Mouse (Mus musculus) olfactory bulb, adult 2 months (tissue): Measurements from ENCODE around the gene Ankrd11.

Experiments
- CTCF ChIP-seq: fragments of 200-500 bp; IDR thresholded peaks from 2 replicates; pipeline ENCODE4 v1.5.1; 2012; ENCODE audit warnings: low read depth, mild to moderate bottlenecking, low read length, moderate library complexity; ENCODE audit not compliant: insufficient read depth
- POLR2A ChIP-seq: fragments of 200-500 bp; IDR thresholded peaks from 2 replicates; pipeline ENCODE4 v1.6.1; 2012; ENCODE audit warnings: mild to moderate bottlenecking, low read depth, low read length, moderate library complexity; ENCODE audit not compliant: insufficient read depth

- TF ChIP-seq POLR2A (no peak), CTCF (no peak)
Measured at GRCm38 (mm10) chr8:122847829-122848561, 194.1 kb downstream of the Ankrd11 start, which contains the start of gene Cdh15.
